Mouse (Mus musculus) c-Kit-positive CD71-positive TER-119-positive erythroid progenitor cells, embryonic 14.5 days (primary cell): ENCODE measurements around the gene Ddx31.

Experiments
- DNase-seq: peaks from one replicate; pipeline ENCODE4 v3.0.0-alpha.2; 2013; ENCODE audit warnings: low spot score

The Ddx31 gene

GRCm38 (mm10) chr2:28840222-28840951 lies at the start of gene Ddx31, which contains the start of gene Gtf3c4:
Gene Ddx31, plus strand, starts transcription at chr2:28840406.
Gene Gtf3c4, minus strand, starts transcription at chr2:28840360.
- peak; percentile 93 for DNase-seq

GRCm38 (mm10) chr2:28792931-28793610 lies 47.1 kb upstream of the Ddx31 start:
- no peak for DNase-seq

GRCm38 (mm10) chr2:28794623-28795022 lies 45.6 kb upstream of the Ddx31 start:
- DNase-seq = no peak

- DNase-seq = peak; percentile 4
These were observed 43.9 kb upstream of the Ddx31 start for GRCm38 (mm10) chr2:28796298-28796697.

- DNase-seq = no peak
These were observed 42.6 kb upstream of the Ddx31 start for GRCm38 (mm10) chr2:28797490-28798106.

GRCm38 (mm10) chr2:28798390-28798789 lies 41.8 kb upstream of the Ddx31 start:
- DNase-seq = no peak

GRCm38 (mm10) chr2:28799575-28799974 lies 40.6 kb upstream of the Ddx31 start:
- DNase-seq = no peak

GRCm38 (mm10) chr2:28803406-28803805 lies 36.8 kb upstream of the Ddx31 start:
- no peak for DNase-seq

- DNase-seq = no peak
These were observed 31.4 kb upstream of the Ddx31 start for GRCm38 (mm10) chr2:28808841-28809240.

- DNase-seq = no peak
These were observed 29.8 kb upstream of the Ddx31 start for GRCm38 (mm10) chr2:28810260-28811013.

GRCm38 (mm10) chr2:28818866-28819265 lies 21.3 kb upstream of the Ddx31 start:
- no peak for DNase-seq

GRCm38 (mm10) chr2:28829265-28829664 lies 10.9 kb upstream of the Ddx31 start:
- DNase-seq = no peak

GRCm38 (mm10) chr2:28836181-28836940 lies 3.8 kb upstream of the Ddx31 start:
- DNase-seq = no peak

- DNase-seq = peak; percentile 44
These were observed 545 bp upstream of the Ddx31 start for GRCm38 (mm10) chr2:28839501-28840221.

- DNase-seq = no peak
These were observed 1.8 kb downstream of the Ddx31 start for GRCm38 (mm10) chr2:28842042-28842441.

- DNase-seq = no peak
These were observed 8.7 kb downstream of the Ddx31 start for GRCm38 (mm10) chr2:28848879-28849278.

GRCm38 (mm10) chr2:28852594-28852993 lies 12.4 kb downstream of the Ddx31 start:
- no peak for DNase-seq

GRCm38 (mm10) chr2:28855773-28856172 lies 15.6 kb downstream of the Ddx31 start:
- no peak for DNase-seq

GRCm38 (mm10) chr2:28859303-28859702 lies 19.1 kb downstream of the Ddx31 start:
- no peak for DNase-seq

- no peak for DNase-seq
These were observed 20.6 kb downstream of the Ddx31 start for GRCm38 (mm10) chr2:28860678-28861423.
